Mouse (Mus musculus): Measurements from ENCODE around the gene Gm10639. TPM values are rescaled to one million over a fixed set of nuclear protein-coding genes. Genes with fewer than 3 reads are reported as not detected.
"Not testable (repeated sequence)": the region's sequence is repeated elsewhere in the genome, so short reads cannot be mapped to it uniquely, and the experiment has no call there.

The Gm10639 gene
- total and polyA plus RNA-seq, 2 experiments from 2014 or later: not detected

DNA sequence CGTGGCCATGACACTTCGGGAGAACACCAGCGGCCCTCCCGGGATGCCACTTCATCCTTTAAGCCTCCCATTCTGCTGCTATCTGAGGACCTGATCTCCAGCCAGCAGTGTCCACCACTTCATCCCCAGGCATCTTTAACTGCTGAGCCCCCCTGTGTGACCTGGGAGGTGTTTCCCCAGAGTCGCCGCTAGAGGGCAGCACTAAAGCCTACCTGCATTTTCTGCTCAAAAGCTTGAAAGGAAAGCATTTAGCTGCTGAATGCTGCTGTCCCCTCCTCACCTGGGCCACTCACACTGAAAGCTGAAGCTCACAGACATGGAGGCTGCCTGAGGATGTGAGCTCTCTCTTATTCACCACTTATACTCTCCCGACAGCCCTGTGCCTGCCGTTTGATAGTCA is 50.6 kb downstream of the Gm10639 start:
- H3K4me1 ChIP-seq (ENCODE audit: insufficient read depth, low read length); H3K9me3 ChIP-seq (ENCODE audit: low read length); H3K4me2 ChIP-seq (ENCODE audit: low read depth, low read length); H3K27me3 ChIP-seq (ENCODE audit: insufficient read depth, low read length); H3K4me3 ChIP-seq (ENCODE audit: low read length); H3K27ac ChIP-seq; H3K9ac ChIP-seq (replicated peaks; ENCODE audit: low read length); H3K36me3 ChIP-seq (ENCODE audit: insufficient read depth, low read length): not testable (repeated sequence)
- DNase-seq (ENCODE audit: low spot score) (peak; percentile 63), ATAC-seq (peak; percentile 63; the same call in 1 of the 2 replicates)
- 11% methylated on average over 8 of the region's 8 CpGs for WGBS
- peak; percentile 88 for TF ChIP-seq CTCF (IDR thresholded peaks at IDR 0.05; ENCODE audit: low read depth)

DNA sequence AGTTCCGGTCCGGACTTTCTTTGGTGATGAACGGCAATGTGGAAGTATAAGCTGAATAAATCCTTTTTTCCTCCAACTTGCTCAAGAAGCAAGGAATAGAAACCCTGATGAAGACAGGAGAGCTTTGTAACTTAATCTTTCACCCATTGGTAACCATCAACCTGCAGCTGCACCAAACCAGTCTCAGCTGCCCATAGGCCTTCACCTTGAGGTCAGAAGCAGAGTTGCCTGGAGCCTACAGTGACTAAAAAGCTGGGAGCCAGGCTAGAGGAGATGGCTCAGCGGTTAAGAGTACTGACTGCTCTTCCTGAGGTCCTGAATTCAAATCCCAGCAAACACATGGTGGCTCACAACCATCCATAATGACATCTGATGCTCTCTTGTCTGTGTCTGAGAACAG is 52.8 kb downstream of the Gm10639 start:
- not testable (repeated sequence) for DNase-seq (ENCODE audit: low spot score); H3K27ac ChIP-seq; H3K36me3 ChIP-seq (ENCODE audit: insufficient read depth, low read length); H3K9ac ChIP-seq (replicated peaks; ENCODE audit: low read length); H3K4me3 ChIP-seq (ENCODE audit: low read length); H3K27me3 ChIP-seq (ENCODE audit: insufficient read depth, low read length); ATAC-seq; H3K4me2 ChIP-seq (ENCODE audit: low read depth, low read length); H3K4me1 ChIP-seq (ENCODE audit: insufficient read depth, low read length); H3K9me3 ChIP-seq (ENCODE audit: low read length)
- WGBS: 93% methylated on average over 4 of the region's 4 CpGs

GRCm38 (mm10) chr9:78343055-78343454 is 53.3 kb downstream of the Gm10639 start:
- 89% methylated on average over 9 of the region's 9 CpGs for WGBS
- H3K27me3 ChIP-seq (ENCODE audit: insufficient read depth, low read length); ATAC-seq; H3K36me3 ChIP-seq (ENCODE audit: insufficient read depth, low read length); DNase-seq (ENCODE audit: low spot score); H3K4me1 ChIP-seq (ENCODE audit: insufficient read depth, low read length); H3K4me2 ChIP-seq (ENCODE audit: low read depth, low read length); H3K4me3 ChIP-seq (ENCODE audit: low read length); H3K9me3 ChIP-seq (ENCODE audit: low read length); H3K9ac ChIP-seq (replicated peaks; ENCODE audit: low read length); H3K27ac ChIP-seq: not testable (repeated sequence)

DNA sequence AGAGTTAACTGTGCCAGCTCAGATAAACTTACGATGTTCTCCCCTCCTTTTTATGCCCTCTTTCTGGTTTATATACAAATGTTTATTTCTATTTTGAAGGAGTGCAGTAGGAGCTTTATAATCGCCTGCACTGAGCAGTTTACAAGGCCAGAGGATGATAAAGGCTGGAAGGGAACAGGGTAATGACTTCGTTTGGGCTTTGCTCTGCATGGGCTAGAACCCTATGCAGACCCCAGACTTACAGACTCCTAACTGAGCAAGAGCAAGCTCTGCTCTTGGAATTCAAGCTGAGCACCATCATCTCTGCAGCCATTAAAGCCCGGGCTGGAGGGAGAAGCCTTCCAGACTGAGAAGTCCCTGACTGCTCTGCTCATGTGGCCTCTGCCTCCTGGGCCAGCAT is 55.5 kb downstream of the Gm10639 start:
- H3K9ac ChIP-seq (replicated peaks; ENCODE audit: low read length); DNase-seq (ENCODE audit: low spot score); ATAC-seq; H3K27ac ChIP-seq; H3K4me1 ChIP-seq (ENCODE audit: insufficient read depth, low read length); H3K36me3 ChIP-seq (ENCODE audit: insufficient read depth, low read length); H3K9me3 ChIP-seq (ENCODE audit: low read length); H3K4me2 ChIP-seq (ENCODE audit: low read depth, low read length); H3K4me3 ChIP-seq (ENCODE audit: low read length); H3K27me3 ChIP-seq (ENCODE audit: insufficient read depth, low read length): not testable (repeated sequence)
- 70% methylated on average over 3 of the region's 4 CpGs for WGBS

DNA sequence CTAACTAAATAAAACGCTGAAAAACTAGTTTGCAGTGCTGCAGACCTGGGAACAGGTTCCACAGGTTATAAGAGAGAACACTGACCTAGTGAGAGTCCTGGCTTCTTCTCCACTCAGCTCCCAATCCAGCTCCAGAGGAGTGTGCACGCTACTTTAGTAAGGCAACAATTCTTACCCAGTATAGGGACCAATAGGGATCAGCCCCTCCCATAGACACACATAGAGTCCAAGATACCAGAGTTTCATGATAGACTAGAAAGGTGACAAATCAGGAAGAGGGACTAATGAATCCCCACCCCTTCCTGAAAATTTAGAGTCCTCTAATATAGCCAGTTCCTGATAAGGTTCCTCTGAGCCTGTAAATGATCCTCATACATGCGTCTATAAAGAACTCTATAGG is 57.3 kb downstream of the Gm10639 start:
- ATAC-seq (no peak), DNase-seq (ENCODE audit: low spot score) (no peak)
- Histone ChIP-seq H3K9ac (replicated peaks; ENCODE audit: low read length) (no peak overlapping the region), H3K27me3 (ENCODE audit: insufficient read depth, low read length) (no peaks in the 10 kb centered on the region), H3K36me3 (ENCODE audit: insufficient read depth, low read length) (no peaks in the 10 kb centered on the region), H3K4me2 (ENCODE audit: low read depth, low read length) (no peak overlapping the region), H3K4me1 (ENCODE audit: insufficient read depth, low read length) (no peaks in the 10 kb centered on the region), H3K9me3 (ENCODE audit: low read length) (no peaks in the 10 kb centered on the region), H3K27ac (no peak overlapping the region), H3K4me3 (ENCODE audit: low read length) (no peak overlapping the region)
- TF ChIP-seq CTCF (IDR thresholded peaks at IDR 0.05; ENCODE audit: low read depth): no peak
- 74% methylated on average over 3 of the region's 3 CpGs for WGBS

DNA sequence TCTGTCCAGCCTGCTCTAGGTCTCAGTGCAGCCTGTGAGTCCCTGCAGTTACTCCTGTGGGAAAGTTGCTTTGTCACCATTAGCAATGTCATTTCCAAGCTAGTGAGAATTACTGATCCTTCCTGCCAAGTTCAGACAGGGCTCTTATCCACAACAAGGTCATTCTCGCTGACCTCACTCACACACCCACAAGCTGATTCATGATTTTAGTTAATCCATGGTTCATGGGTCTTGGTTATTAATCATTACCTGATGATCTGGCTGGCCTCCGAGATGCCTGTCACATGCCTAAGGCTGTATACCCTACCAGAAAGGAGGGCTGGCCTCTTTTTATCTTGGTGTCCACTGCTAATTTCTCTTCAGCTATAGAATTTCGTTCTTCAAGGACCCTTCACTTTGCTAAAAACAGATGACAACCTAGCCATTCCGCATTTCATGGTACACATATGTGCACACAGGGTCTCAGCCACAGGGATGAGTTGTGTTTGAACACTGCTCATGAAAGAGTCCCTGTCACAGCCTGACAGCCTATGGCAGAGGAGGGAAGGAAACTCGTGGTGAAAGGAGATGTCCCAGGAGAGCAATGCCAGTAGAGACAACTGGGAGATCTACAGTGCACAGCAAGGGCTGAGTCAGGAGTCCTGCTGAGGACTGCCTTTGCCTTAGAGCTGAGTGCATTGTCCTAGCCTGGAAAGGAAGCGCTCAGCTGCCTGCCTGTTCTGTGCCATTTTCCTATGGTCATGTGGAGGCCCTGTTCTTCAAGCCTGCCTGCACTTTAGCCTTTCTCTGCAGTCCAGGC is 58.7 kb downstream of the Gm10639 start:
- not testable (repeated sequence) for H3K9ac ChIP-seq (replicated peaks; ENCODE audit: low read length); H3K27ac ChIP-seq; ATAC-seq; H3K4me1 ChIP-seq (ENCODE audit: insufficient read depth, low read length); H3K27me3 ChIP-seq (ENCODE audit: insufficient read depth, low read length); H3K4me2 ChIP-seq (ENCODE audit: low read depth, low read length); H3K9me3 ChIP-seq (ENCODE audit: low read length); H3K36me3 ChIP-seq (ENCODE audit: insufficient read depth, low read length); DNase-seq (ENCODE audit: low spot score); H3K4me3 ChIP-seq (ENCODE audit: low read length)
- 71% methylated on average over 6 of the region's 6 CpGs for WGBS

- H3K27me3 ChIP-seq (ENCODE audit: insufficient read depth, low read length); ATAC-seq; H3K27ac ChIP-seq; H3K4me3 ChIP-seq (ENCODE audit: low read length); DNase-seq (ENCODE audit: low spot score); H3K9me3 ChIP-seq (ENCODE audit: low read length); H3K9ac ChIP-seq (replicated peaks; ENCODE audit: low read length); H3K36me3 ChIP-seq (ENCODE audit: insufficient read depth, low read length); H3K4me1 ChIP-seq (ENCODE audit: insufficient read depth, low read length); H3K4me2 ChIP-seq (ENCODE audit: low read depth, low read length): not testable (repeated sequence)
- 73% methylated on average over 3 of the region's 3 CpGs for WGBS
These were observed 59.4 kb downstream of the Gm10639 start for GRCm38 (mm10) chr9:78349141-78349540.

DNA sequence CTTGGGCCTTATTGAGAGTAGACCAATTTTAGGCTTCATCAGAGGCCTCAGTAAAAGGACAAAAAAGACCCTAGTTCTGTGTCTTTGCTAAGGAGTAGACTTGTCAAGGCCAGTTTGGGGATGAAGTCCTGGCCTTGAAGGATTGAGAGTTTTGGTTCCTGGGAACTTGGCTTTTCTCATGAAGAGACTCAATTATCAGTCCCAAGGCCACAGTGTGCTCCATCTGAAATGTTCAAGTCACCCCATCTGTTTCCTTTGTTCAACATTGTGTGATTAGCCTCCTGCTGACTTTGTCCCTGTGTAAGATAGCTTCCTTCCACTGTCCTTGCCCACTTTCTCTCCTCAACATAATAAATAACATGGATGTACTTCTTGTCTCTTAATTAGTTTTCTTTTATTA is 60.3 kb downstream of the Gm10639 start:
- DNase-seq (ENCODE audit: low spot score); H3K4me1 ChIP-seq (ENCODE audit: insufficient read depth, low read length): not testable (repeated sequence)

More for the DNA sequence above, 60.3 kb downstream of the Gm10639 start:
- not testable (repeated sequence) for H3K9ac ChIP-seq (replicated peaks; ENCODE audit: low read length); H3K4me2 ChIP-seq (ENCODE audit: low read depth, low read length); H3K4me3 ChIP-seq (ENCODE audit: low read length); ATAC-seq; H3K27ac ChIP-seq; H3K27me3 ChIP-seq (ENCODE audit: insufficient read depth, low read length); H3K9me3 ChIP-seq (ENCODE audit: low read length); H3K36me3 ChIP-seq (ENCODE audit: insufficient read depth, low read length)
